Mouse (Mus musculus) liver, adult 2 months (tissue): ENCODE results near the gene Fam69a.

ENCODE experiments used
- CTCF ChIP-seq: fragments of 200-500 bp; IDR thresholded peaks from 2 replicates; pipeline ENCODE4 v1.5.1; 2011; ENCODE audit warnings: low read depth, low read length, control low read depth
- POLR2A ChIP-seq: fragments of 200-500 bp; IDR thresholded peaks from 2 replicates; pipeline ENCODE4 v1.6.1; 2011; ENCODE audit warnings: low read length, control low read depth; ENCODE audit not compliant: insufficient read depth; ENCODE audit errors: extremely low read depth

DNA sequence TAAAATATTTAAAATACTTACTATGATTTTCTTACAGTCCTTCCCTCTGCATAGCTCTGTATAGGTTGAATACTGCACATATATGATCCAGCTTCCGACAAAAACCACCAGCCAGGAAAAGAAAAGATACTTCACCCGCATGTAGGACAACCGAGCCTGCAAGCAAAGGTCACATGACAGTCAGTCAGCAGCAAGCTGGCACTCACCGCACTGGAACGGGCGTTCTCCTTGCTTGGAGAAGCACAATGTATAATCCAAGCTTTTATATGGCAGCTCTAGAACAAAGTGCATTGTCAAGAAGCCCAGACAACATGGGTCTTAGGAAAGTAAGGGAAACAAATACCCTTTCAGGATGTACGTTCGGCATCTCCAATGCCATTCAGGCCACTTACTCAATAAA lies 62.3 kb downstream of the Fam69a start:
- no peak for TF ChIP-seq POLR2A
- TF ChIP-seq CTCF, result no peak
